Mouse (Mus musculus) brain, embryonic 18.5 days (tissue): ENCODE measurements around the gene Akap17b.
"Not testable (repeated sequence)": the region's sequence is repeated elsewhere in the genome, so short reads cannot be mapped to it uniquely, and the experiment has no call there.

ENCODE experiments used
- DNase-seq: peaks from one replicate; pipeline ENCODE4 v3.0.0-alpha.2; 2012; ENCODE audit warnings: low read depth, low spot score

Gene Akap17b

DNA sequence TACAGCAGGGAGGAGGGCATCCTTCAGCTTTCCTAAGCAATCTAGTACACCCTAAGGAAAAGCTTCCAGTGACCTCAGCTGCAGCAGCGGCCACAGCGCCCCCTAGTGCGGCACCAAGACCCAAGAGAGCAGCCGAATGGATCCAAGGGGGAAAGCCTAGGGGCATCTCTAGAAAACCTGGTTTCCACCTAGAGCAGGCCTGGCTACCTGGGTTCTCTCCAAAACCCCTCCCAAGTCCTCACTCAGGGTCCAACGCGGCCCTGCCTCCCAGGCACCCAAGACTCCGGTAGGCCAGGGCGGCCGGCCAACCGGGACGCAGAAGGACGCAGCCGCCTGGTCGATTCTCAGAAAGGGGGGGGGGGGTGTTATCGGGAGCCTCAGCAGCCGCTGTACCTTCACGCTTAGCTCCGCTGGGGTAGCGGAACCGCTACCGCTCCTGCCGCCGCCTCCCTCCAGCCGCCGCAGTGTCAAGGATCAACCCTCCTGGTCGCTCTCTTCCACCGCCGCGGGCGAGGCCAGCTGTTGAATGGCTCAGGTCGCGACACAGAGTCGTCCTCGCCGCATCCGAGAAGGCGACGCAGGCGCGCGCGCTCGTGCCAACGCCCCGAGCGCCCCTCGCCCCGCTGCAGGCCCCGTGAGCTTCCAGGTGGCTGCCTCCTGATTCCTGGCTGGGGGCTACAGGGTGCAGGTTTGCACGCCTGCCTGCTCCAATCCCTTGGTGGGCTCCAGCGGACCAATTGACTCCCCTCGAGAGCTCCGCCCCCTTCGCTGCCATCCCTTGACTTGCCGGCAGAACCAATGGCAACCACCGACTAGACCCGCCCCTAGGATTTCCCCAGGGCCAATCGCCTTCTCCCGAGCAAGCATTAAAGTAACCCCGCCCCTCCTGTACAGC is at the start of gene Akap17b:
Akap17b (minus strand) TSS at position 739 of the 895 bp plus-strand sequence.
- DNase-seq: peak; percentile 70

DNA sequence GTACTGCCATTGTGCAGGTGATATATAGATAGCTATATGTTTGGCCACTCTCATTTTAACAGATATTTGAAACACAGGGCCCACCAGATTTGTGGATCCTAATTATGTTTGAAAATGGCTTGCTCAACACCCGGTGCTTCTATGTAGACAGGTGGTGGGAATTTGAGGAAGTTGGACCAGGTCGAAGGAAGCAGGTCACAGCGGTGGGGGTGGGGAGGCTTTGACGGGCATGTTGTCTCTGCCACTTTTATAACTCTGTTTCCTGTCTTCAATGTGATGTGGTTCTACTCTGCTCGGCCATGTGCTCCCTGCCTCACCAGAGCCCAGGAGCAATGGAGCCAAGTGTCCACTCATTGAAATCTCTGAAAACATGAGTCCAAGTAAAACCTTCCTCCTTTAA is 46.2 kb upstream of the Akap17b start:
- DNase-seq: no peak

DNA sequence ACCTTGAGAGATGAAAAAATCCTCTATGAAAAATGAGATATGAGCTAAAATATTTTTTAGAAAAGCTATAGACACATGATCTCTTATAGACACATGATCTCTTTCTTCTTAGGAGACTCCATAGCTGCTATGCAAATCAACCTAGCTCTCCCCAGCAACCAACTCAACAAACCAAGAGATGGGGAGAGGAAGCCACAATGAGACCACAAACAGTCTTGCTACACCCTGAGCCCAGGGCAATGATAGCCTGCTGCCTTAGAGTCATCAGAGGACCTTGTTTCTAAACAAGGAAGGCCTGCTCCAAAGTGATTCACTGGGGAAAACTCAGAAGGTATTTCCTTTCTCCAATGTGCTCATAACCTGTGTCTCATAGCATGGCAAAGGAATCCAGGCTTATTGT is 44.5 kb upstream of the Akap17b start:
- DNase-seq: no peak

DNA sequence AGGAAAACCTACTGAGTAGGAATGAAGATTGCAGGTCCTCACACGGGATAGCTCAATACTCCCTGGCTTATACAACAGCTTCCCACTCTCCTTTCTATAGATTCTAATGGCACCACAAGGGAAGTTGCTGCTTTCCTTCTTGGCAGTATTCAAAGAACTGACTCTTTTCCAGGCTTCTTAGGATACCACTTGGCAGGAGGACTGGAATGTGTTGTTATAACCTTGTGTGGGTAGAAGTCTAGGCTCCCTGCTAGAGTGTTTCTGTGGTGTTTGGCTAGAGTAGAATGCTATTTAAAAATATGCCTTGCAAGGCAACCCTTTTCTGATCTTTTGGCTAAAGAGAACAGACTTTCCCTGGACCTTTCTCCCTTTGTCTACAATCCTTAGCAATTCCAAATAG is 31.6 kb upstream of the Akap17b start:
- DNase-seq: no peak

DNA sequence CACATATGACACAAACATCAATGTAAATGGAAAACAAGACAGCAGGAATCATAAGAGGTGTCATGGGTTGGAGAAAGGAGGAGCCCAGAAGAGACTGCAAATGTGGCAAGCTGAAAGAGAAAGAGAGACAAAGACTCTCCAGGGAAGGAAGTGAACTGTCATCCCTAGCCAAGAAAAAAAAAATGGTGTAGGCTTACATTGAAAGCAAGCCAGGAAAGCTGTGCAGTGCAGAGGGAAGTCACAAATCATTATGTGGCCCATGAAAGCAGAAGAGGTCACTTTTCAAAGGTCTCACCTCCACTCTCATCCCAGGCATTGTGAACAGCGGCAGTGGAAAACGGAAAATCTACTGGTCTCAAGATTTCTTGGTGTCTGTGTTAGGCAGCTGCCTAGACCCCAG is 27.5 kb upstream of the Akap17b start:
- no peak for DNase-seq

DNA sequence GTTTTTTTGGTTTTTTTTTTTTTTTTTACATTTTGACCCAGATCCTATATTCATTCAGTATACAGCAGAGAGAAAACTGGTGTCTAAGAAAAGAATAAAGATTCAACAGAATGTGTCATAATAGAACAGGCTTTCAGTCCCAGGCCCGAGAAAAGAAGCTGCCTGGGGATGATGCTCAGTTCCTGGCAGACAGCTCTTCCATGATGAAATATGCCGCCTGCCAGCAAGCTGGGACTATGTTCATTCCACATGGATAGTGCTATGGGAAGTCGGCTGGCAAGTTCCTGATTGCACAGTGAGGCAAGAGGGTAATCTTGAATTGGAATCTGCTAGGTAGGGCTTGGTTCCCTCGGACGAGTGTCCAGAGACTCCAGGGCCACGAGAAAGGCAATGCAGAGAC is 5.1 kb downstream of the Akap17b start:
- no peak for DNase-seq

DNA sequence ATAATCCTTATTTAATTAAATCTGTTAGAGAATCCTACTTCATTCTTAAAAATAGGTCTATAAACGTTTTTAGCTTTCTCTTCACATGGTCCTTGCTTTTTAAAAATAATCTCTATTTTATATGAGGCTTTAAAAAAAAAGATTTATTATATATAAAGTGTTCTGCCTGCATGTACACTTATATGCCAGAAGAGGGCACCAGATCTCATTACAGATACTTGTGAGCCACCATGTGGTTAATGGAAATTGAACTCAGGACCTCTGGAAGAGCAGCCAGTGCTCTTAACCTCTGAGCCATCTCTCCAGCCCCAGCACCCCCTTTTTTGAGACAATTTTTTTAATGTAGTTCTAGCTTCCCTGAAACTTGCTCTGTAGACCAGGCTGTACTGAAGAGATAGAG is 14.4 kb downstream of the Akap17b start:
- no peak for DNase-seq

DNA sequence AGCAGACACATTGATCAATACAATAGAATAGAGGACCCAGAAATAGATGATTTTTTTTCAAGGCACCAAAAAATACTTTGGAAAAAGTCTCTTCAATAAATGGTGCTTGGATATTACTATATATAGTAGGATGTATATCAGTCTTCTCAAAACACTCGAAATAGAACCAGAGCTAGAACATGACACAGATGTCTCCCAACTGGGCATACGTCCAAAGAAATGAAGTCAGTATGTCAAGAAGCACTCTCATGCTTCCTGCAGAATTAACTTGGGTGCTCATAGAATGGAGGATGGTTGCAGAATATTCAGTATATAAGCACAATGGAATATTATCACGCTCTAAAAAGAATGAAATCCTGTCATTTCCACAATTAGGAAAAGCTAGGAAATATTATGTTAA is 17.1 kb downstream of the Akap17b start:
- DNase-seq: no peak

DNA sequence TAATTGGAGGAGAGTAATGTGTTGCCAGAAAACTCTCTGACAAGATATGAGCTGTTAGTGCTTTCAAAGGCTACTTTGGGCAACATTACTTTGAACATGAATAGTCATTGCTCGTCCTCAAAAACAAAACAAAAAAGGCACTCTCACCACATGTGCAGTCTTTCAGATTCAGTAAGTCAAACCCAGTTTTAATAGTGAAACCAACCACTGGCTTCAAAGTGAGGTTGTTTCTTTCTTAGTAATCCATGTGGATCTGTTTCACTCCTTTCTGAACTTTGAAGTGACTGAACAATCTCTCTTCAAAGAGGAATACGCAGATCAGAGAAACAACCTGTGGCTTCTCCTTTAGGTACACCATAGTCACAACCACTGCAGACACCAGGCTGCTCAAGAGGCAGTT is 36.1 kb downstream of the Akap17b start:
- no peak for DNase-seq

DNA sequence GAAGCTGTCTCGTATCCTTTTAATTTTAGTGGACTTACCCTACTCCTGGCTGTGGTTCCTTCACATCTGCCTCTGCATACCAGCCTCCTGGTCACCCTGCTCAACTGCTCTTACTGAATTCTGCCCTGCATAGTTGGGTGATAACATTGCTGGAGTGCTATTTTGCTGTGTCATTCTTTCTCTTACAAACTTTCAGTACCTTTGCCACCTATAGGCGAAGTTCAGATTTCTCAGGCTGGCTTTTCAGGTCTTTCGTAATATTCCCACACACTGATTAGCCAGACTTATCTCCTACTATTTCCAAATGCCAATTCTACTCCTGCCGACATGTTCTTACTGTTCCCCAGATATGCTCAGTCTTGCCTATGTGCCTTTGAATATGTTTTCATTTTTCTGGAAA is 41.2 kb downstream of the Akap17b start:
- no peak for DNase-seq

DNA sequence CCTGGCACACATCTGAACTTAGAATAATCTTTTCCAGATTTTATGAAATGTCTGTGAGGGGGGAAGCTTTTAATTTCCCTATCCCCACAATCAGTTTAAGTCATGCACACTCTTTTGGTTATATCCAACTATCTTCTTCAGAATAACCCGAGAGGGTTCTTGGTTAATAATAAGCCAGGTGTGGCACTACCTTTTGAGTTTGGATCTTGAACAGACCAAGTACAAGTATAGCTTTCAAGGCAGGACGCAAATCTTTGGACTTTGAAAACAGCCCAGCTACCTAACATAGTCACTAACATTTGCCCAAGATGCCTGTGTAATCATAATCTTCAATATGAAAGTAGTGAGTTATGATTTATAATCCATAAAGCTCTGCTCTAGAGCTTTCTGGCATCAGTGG is 42.3 kb downstream of the Akap17b start:
- DNase-seq: no peak

DNA sequence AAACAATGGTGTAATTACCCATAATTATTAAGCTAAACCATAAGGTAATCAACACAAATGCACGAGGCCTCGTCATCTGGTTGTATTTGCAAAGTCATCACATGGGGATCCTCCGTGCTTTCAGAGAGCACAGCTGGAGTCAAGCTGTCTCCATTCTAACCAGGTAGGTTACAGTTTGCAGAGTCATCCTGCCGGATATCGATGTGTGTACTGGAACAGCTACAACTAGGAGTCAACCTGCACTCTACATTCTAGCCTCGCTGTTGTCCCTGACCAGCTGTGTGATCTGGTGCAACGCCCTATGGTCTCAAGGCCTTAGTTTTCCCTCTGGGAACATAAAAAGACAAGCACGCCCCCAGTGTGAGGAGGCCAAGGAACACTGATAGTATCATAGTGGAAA is 45.1 kb downstream of the Akap17b start:
- DNase-seq: no peak

DNA sequence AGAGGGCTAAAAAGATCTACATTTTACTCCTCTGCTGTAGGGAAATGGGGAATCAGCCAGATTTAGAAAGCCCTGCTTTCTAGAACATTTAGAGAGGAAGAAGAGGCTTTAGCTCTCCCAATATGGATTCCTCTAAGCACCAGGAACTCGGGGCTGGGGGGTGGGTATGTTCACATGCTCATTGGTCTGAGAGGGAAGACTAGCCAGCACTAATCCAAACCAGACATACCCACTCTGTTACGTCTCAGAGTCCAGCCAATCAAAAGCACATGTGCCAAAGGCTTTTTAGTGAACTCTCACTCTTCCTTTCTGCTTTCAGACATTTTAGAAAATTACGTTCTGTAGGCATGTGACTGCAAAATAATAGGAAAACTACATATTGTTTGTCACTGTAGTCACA is 45.5 kb downstream of the Akap17b start:
- DNase-seq: no peak

DNA sequence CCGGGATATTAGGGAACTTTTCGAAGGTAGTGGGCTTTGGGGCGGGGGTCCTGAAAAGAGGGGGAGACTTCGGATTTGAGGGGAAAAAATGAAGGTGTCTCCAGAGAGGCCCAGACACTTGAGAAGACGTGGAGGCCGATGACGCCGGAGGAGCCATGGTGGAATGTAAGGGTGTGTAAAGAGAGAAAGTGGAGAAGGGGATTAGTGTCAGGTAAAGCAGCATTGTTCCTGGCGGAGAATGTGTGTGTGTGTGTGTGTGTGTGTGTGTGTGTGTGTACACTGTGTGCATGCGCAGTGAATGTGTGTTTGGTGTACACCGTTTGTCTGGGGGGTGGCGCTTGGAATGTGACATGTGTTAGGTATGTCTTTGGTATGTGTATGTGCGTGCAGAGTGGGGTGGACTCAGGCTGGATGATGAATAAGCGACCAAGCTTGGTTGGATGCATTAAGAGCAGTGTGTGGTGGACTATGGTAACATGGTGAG is 46.3 kb downstream of the Akap17b start:
- DNase-seq: no peak

DNA sequence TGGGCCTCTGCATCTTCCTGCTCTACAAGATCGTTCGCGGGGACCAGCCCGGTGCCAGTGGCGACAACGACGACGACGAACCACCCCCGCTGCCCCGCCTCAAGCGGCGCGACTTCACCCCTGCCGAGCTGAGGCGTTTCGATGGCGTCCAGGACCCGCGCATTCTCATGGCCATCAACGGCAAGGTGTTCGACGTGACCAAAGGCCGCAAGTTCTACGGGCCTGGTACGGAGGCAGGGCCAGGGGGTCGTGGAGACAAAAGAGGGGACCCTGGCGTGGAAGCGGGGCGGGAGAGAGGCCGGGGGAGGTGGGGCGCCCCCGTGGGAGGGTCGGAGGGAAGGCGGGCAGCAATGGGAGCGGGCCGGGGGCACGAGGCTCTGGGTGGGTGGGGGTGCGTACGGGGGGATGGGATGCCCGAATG is 46.8 kb downstream of the Akap17b start:
- DNase-seq: no peak

DNA sequence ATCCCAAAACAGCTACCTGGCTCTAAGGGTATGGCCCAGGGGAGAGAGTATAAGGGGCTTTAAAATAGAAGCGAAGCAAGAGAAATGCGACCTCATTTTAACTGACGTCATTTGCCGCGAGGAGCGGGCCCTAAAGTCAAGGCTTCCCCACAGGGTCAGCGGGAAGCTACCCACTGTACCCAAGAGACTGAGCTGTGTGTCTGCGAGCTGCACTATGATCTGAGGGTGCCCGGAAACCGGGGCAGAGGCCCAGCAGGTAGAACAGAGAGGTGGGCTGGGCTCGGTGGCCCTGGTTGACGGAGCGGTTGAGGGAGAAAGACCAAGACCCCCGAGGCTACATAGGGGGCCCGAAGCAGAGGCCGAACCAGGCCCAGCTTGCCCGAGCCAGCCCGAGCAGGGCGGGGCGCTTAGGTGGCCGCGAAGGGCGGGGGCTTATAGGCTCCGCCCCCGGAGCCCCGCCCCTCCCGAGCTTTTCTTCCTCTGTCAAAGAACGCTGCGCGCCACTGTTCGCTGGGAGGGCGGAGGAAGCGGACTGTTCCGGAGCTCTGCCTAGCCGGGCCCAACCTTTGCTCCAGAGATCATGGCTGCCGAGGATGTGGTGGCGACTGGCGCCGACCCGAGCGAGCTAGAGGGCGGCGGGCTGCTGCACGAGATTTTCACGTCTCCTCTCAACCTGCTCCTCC is 47.3 kb downstream of the Akap17b start, which contains the start of gene Pgrmc1:
Pgrmc1 (plus strand) TSS at position 500 of the 683 bp plus-strand sequence.
- peak; percentile 59 for DNase-seq

DNA sequence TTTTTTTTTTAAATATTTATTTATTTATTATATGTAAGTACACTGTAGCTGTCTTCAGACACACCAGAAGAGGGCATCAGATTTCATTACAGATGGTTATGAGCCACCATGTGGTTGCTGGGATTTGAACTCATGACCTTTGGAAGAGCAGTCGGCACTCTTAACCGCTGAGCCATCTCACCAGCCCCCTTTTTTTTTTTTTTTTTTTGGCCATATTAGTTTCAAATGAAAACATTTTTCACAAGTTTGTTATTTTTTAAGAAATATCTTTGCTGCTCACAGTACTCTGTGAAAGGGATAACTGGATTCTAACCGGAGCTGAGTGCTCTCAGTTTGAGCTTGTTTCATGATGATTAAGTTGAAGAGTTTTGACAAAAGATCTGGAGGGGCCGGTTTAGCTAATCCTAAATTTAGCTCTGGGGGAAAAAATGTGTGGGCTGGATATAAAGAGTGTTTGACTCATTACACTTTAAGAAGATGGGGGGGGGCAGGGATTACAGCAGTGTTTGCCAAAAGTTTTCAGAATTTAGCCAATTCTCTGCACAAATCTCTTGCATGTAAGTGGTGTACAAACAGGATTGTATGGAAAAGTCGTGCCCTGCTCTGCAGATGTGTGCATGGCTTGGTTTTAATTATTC is 48.6 kb downstream of the Akap17b start:
- not testable (repeated sequence) for DNase-seq

DNA sequence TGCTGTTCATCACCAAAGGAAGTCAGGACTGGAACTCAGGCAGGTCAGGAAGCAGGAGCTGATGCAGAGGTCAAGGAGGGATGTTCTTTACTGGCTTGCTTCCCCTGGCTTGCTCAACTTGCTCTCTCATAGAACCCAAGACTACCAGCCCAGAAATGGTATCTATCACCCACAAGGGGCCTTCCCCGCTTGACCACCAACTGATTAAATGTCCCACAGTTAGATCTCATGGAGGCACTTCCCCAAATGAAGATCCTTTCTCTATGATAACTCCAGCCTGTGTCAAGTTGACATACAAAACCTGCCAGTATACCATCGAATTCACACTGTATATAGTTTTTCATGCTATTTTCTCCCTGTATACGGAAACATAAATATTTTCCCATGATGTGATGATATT is 49.9 kb downstream of the Akap17b start:
- DNase-seq: no peak

DNA sequence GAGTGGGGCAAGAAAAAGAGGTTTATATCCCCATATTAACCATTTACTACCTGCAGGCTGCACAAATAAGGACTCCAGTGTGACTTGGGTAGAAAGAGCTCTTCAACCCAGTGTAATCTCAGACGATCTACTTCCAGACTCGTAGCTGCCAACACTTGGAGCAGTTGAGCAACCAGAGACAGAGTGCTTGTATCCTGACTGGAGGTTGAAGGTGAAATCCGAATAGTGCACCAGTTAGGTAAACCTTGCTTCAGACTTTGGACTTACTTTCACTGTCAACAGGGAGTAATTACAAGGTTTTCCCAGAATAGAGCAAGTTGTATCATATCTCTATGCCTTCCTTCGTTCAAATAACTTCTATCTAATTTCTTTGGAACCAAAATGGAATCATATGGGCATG is 53.7 kb downstream of the Akap17b start:
- no peak for DNase-seq

DNA sequence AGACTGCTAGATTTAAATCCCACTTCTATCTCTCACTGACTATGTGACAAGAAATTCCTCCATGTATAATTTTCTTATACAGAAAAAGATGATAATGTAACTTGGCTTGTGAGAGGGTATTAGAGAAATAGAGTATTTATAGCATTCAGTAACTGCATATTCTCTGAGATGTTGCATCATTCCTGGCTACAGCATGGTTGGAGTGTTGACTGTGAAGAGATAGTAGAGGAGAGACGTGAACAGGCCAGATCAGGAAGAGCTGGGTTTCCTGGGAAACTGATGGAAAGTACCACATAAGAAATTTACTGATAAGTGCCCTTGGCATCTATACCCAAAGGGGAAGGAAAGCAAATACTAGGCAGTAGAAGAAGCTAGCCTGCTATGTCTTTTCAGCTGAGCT is 54.1 kb downstream of the Akap17b start:
- DNase-seq: no peak

DNA sequence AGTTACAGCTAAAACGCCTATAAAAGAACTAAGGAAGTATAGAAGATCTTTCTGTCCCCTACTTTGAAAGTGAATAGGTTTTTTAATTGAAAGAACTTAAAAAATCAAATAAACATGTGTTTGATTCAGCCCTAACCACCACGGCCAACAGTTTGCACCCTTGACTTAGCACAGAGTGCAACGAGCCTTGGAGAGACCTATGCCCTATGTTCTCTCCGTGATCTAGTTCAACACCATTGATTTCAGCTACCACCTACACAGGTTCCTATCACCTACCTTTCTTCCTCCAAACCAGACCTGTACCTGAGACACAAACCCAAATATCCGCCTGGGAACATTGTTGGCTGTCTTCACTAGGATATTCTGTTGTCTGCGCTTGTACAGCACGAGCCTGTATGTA is 54.9 kb downstream of the Akap17b start:
- DNase-seq: no peak
